Mouse (Mus musculus) megakaryocyte progenitor cell, adult 5-6 weeks (primary cell): ENCODE measurements at regions not wholly inside any gene's neighbourhood (a gene's known extent, or its start where the extent isn't known, plus 50 kb on each side); places are given as distances from the start of the nearest gene placed in this dataset.

Experiments used
- ATAC-seq: replicated peaks from 2 replicates; pipeline ENCODE4 v1.8.0; 2016; ENCODE audit warnings: mild to moderate bottlenecking, moderate TSS enrichment, inconsistent platforms; ENCODE audit not compliant: poor library complexity

GRCm38 (mm10) chr8:41742796-41743670 is 326.2 kb upstream of the Frg1 start:
- no peak for ATAC-seq

GRCm38 (mm10) chr8:41717002-41717401 is 300.1 kb upstream of the Frg1 start:
- ATAC-seq, result no peak

- no peak for ATAC-seq
These were observed 296.9 kb upstream of the Frg1 start for GRCm38 (mm10) chr8:41713634-41714330.

DNA sequence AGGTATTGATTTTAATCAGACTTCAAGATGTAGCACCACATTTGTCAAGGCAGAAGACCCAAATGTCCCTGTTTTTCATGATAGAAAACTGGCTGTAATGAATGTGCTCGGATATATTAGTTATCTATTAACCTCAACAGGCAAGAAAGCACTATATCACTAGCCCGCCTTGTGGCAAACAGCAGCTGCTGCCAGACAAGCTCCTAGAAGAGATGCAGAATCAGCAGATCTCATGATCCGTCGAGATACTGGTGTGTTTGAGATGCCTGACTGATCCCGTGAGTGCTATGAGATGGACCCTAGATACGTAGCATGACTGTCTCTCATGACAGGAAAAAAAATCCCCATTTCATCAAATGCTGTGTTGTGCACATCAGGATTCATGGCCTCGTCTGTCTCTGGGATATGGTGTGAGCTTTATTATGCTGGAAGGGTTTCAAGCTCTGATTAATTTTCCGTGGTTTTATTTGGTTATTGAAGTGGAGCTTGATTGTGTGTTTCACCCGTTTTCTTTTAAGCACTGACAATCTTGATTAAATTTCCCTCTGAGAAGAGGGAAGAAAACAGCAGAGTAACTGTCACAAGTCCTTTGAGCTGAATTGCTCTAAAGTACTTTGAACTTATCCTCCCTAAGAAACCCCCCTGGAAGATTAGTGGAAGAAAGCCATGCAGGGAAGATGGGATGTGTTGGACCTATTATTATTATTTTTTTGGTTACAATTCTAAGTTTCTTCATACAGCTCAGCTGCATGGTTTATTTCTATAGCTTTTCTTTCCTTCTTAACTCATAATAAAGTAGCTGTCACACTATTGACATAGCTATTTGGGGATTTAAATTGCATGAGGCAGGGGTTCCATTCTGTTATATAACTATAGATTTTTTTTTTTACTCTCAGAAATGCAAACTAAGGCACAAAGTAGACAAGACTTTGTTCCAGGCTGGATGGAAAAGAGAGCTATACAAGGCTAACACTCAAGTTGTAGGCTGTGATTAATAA is 287.4 kb upstream of the Frg1 start:
- no peak for ATAC-seq
